Mouse (Mus musculus): ENCODE data around the gene Tmem183a.

GRCm38 (mm10) chr1:134304940-134305339, 56.8 kb downstream of the Tmem183a start:
- no peak for TF ChIP-seq CTCF (IDR thresholded peaks at IDR 0.05; ENCODE audit: control insufficient read depth, insufficient read depth, low read length)
- no peak for TF ChIP-seq POLR2A (IDR thresholded peaks at IDR 0.05; ENCODE audit: borderline replicate concordance, control insufficient read depth, low read depth, low read length)

Measured in bone marrow, adult 2 months (tissue).